Comparison of ENCODE assay signal across 11 mouse cellular contexts in the genomic region with DNA sequence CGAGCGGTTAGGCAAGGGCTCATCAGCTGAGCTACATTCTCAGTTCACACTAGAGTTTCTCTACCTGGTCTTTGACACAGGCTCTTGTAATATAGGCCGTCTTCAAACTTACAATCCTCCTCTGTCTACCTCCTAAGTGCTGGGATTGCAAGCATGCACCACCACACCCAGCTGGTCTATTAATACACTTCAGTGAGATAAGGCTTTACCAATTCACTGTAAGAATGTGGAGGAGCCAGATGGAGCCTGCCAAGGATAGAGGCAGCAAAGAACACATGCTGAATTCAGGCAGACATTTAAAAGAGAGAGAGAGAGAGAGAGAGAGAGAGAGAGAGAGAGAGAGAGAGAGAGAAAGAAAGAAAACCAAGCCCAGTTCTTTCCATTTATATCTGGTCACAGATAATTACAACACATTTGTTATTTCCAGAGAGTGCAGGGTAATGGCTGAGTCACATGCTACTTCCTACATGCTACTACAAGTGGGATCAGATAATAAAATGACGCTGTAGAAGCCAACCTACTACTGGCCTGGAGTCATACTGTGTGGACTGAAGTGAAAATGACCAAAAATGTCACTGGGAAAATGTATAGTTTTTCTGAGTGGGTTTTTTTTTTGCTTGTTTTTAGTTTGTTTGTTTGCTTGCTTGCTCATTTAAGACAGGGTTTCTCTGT. TPM values are rescaled to one million over a fixed set of nuclear protein-coding genes. Genes with fewer than 3 reads are reported as not detected.
DNase-seq lines count a peak whose midpoint lies in the region; ATAC-seq and TF ChIP-seq lines count a peak whose summit lies in the region.
"Had no signal": no experiment of that assay in that cellular context is flagged by ENCODE, and none has a peak within 500 bp of the region (broad histone marks: within the 10 kb centered on the region; RNA-seq: fewer than 3 reads in every experiment).

No protein-coding gene starts in this region.

- TF ChIP-seq POLR2A in cerebellum, adult 2 months (IDR thresholded peaks at IDR 0.05; ENCODE audit: borderline replicate concordance, insufficient read depth, low read length), result no peak

- no peak overlapping the region for H3K4me3 ChIP-seq in lung, postnatal 0 days (ENCODE audit: low read depth, low read length)
- no peak overlapping the region for H3K4me3 ChIP-seq in heart, embryonic 16.5 days (ENCODE audit: low read length)
- H3K4me3 ChIP-seq in stomach, embryonic 15.5 days (replicated peaks), result no peak overlapping the region
- no peak overlapping the region for H3K4me3 ChIP-seq in cerebellum, adult 2 months (replicated peaks; ENCODE audit: insufficient read depth, low read depth, low read length)
- H3K4me3 ChIP-seq: limb, embryonic 12.5 days had no signal

- no peak overlapping the region for H3K4me2 ChIP-seq in lung, postnatal 0 days (replicated peaks; ENCODE audit: low read depth, low read length)
- H3K4me2 ChIP-seq in heart, embryonic 16.5 days (ENCODE audit: low read depth, low read length), result peak overlapping the region; percentile 31
- H3K4me2 ChIP-seq in stomach, embryonic 15.5 days, result no peak overlapping the region
- H3K4me2 ChIP-seq: limb, embryonic 12.5 days had no signal

- H3K27ac ChIP-seq in lung, postnatal 0 days (ENCODE audit: low read length), result peak overlapping the region; percentile 32
- H3K27ac ChIP-seq in heart, embryonic 16.5 days (ENCODE audit: low read length), result peak overlapping the region; percentile 87
- peak overlapping the region; percentile 54 for H3K27ac ChIP-seq in stomach, embryonic 15.5 days
- H3K27ac ChIP-seq in cerebellum, adult 2 months (ENCODE audit: insufficient read depth, low read length), result no peak overlapping the region
- H3K27ac ChIP-seq: limb, embryonic 12.5 days had no signal

- ATAC-seq in frontal cortex, adult (ENCODE audit: low TSS enrichment), result peak; percentile 95
- peak; percentile 76 for ATAC-seq in lung, postnatal 0 days
- peak; percentile 92 for ATAC-seq in heart, embryonic 16.5 days (replicated peaks; ENCODE audit: extremely low read depth, insufficient read depth, low FRiP score)
- peak; percentile 65; the same call in 1 of the 2 replicates for ATAC-seq in stomach, embryonic 15.5 days (ENCODE audit: insufficient read depth, low FRiP score, low read depth)
- ATAC-seq in cerebellum, adult (ENCODE audit: insufficient number of reproducible peaks, low FRiP score, low TSS enrichment), result no peak

- TF ChIP-seq EP300 in lung, postnatal 0 days (IDR thresholded peaks at IDR 0.05), result peak; percentile 27; the same call in 1 of the 2 replicates

- no peaks in the 10 kb centered on the region for H3K9me3 ChIP-seq in lung, postnatal 0 days (ENCODE audit: low read length)
- no peaks in the 10 kb centered on the region for H3K9me3 ChIP-seq in heart, embryonic 16.5 days (replicated peaks; ENCODE audit: control insufficient read depth, low read length)
- H3K9me3 ChIP-seq in stomach, embryonic 15.5 days, result no peaks in the 10 kb centered on the region
- H3K9me3 ChIP-seq: limb, embryonic 12.5 days had no signal

- no peak overlapping the region for H3K9ac ChIP-seq in lung, postnatal 0 days (replicated peaks; ENCODE audit: low read depth)
- no peak overlapping the region for H3K9ac ChIP-seq in heart, embryonic 16.5 days (ENCODE audit: low read length)
- no peak overlapping the region for H3K9ac ChIP-seq in stomach, embryonic 15.5 days
- H3K9ac ChIP-seq: limb, embryonic 12.5 days had no signal

- WGBS in lung, postnatal 0 days, result 49% methylated on average over 4 of the region's 4 CpGs
- WGBS in heart, embryonic 16.5 days, result 42% methylated on average over 4 of the region's 4 CpGs
- 74% methylated on average over 4 of the region's 4 CpGs for WGBS in stomach, embryonic 15.5 days
- 91% methylated on average over 4 of the region's 4 CpGs for WGBS in cerebellum, adult 2 months

- H3K36me3 ChIP-seq in lung, postnatal 0 days (ENCODE audit: insufficient read depth, low read length), result no peaks in the 10 kb centered on the region
- H3K36me3 ChIP-seq in heart, embryonic 16.5 days (ENCODE audit: control insufficient read depth, insufficient read depth), result no peaks in the 10 kb centered on the region
- no peaks in the 10 kb centered on the region for H3K36me3 ChIP-seq in stomach, embryonic 15.5 days
- H3K36me3 ChIP-seq: limb, embryonic 12.5 days had no signal

- no peak for DNase-seq in frontal cortex, postnatal 10 days (ENCODE audit: low spot score in 2 of 2)
- peak; percentile 71 for DNase-seq in lung, postnatal 0 days (ENCODE audit: low spot score)
- DNase-seq in lung, postnatal 14 days, result no peak
- no peak for DNase-seq in cerebellum, adult 2 months
- DNase-seq: gastrocnemius, postnatal 25 days; kidney, adult 2 months had no signal

- H3K27me3 ChIP-seq in lung, postnatal 0 days (replicated peaks; ENCODE audit: insufficient read depth, low read length), result no peaks in the 10 kb centered on the region
- H3K27me3 ChIP-seq in heart, embryonic 16.5 days (ENCODE audit: control insufficient read depth, insufficient read depth, low read length), result no peaks in the 10 kb centered on the region
- H3K27me3 ChIP-seq in stomach, embryonic 15.5 days (replicated peaks), result no peaks in the 10 kb centered on the region
- no peaks in the 10 kb centered on the region for H3K27me3 ChIP-seq in cerebellum, adult 2 months (ENCODE audit: control insufficient read depth, insufficient read depth, low read length)
- H3K27me3 ChIP-seq: limb, embryonic 12.5 days had no signal

- peaks cover 3% of the 10 kb centered on the region; the same call in 1 of the 2 replicates for H3K4me1 ChIP-seq in lung, postnatal 0 days (ENCODE audit: insufficient read depth, low read depth, low read length)
- H3K4me1 ChIP-seq in heart, embryonic 16.5 days (ENCODE audit: control insufficient read depth, insufficient read depth, low read length), result peaks cover 26% of the 10 kb centered on the region
- no peaks in the 10 kb centered on the region for H3K4me1 ChIP-seq in stomach, embryonic 15.5 days
- no peaks in the 10 kb centered on the region for H3K4me1 ChIP-seq in cerebellum, adult 2 months (ENCODE audit: control insufficient read depth, insufficient read depth, low read length)
- H3K4me1 ChIP-seq: limb, embryonic 12.5 days had no signal

- TF ChIP-seq CTCF in lung, postnatal 0 days (IDR thresholded peaks at IDR 0.05), result no peak
- TF ChIP-seq CTCF in cerebellum, adult 2 months (IDR thresholded peaks at IDR 0.05; ENCODE audit: borderline replicate concordance, insufficient read depth, low read depth, low read length), result no peak

RNA-seq across cellular contexts. Expression of gene Bri3, which starts 45.7 kb away (rescaled TPM):
- polyA plus RNA-seq in lung, postnatal 0 days (2015; fragmentation: Nextera tagmentation; extraction: Ambion mirVana), result 278 and 286 TPM in 2 replicates
- 144 and 169 TPM in 2 replicates for polyA plus RNA-seq in heart, embryonic 16.5 days (2015; fragmentation: Nextera tagmentation; extraction: Ambion mirVana)
- 125 and 133 TPM in 2 replicates for polyA plus RNA-seq in stomach, embryonic 15.5 days (2015; fragmentation: Nextera tagmentation; extraction: Ambion mirVana)
- polyA plus RNA-seq in cerebellum, adult 2 months (2012; rRNA removed), result 70.5 and 72.5 TPM in 2 replicates
